Mouse (Mus musculus): ENCODE results near the gene Tstd3. TPM values are rescaled to one million over a fixed set of nuclear protein-coding genes. Genes with fewer than 3 reads are reported as not detected.
A peak's percentile ranks its signal among the peaks of the same experiment; 100 is the strongest.

Gene Tstd3
- polyA plus RNA-seq, 2 experiments: 3.8 to 6.6 TPM

- no peak for ATAC-seq (ENCODE audit: low FRiP score, low read depth)
- 28% methylated on average over 14 of the region's 14 CpGs for WGBS
- Histone ChIP-seq H3K4me2 (replicated peaks; ENCODE audit: low read depth, low read length, severe bottlenecking) (peak overlapping the region; percentile 56), H3K27ac (replicated peaks; ENCODE audit: low read depth, low read length) (no peak overlapping the region), H3K4me3 (replicated peaks; ENCODE audit: low read length) (peak overlapping the region; percentile 46), H3K36me3 (ENCODE audit: control insufficient read depth, insufficient read depth, low read length) (no peaks in the 10 kb centered on the region), H3K9me3 (ENCODE audit: control insufficient read depth, low read length) (no peaks in the 10 kb centered on the region), H3K9ac (ENCODE audit: low read depth, low read length, severe bottlenecking) (peak overlapping the region; percentile 46), H3K4me1 (ENCODE audit: control insufficient read depth, insufficient read depth, low read length) (0 out of 2 replicates have a peak, but pooled peaks cover 2% of the 10 kb centered on the region), H3K27me3 (ENCODE audit: control insufficient read depth, insufficient read depth, low read length) (no peaks in the 10 kb centered on the region)
- DNase-seq (ENCODE audit: low spot score): no peak
- no peak for TF ChIP-seq POLR2A (IDR thresholded peaks at IDR 0.05; ENCODE audit: borderline replicate concordance, extremely low read depth, insufficient read depth, insufficient read length)
These were observed 695 bp downstream of the Tstd3 start for GRCm38 (mm10) chr4:21766171-21766862.

GRCm38 (mm10) chr4:21763827-21764226 is 3.2 kb downstream of the Tstd3 start:
- H3K27ac ChIP-seq (replicated peaks; ENCODE audit: low read depth, low read length): no peak overlapping the region
- 71% methylated on average over 4 of the region's 4 CpGs for WGBS
- H3K9ac ChIP-seq (ENCODE audit: low read depth, low read length, severe bottlenecking): no peak overlapping the region
- TF ChIP-seq POLR2A (IDR thresholded peaks at IDR 0.05; ENCODE audit: borderline replicate concordance, extremely low read depth, insufficient read depth, insufficient read length): no peak
- H3K27me3 ChIP-seq (ENCODE audit: control insufficient read depth, insufficient read depth, low read length): no peaks in the 10 kb centered on the region
- H3K36me3 ChIP-seq (ENCODE audit: control insufficient read depth, insufficient read depth, low read length): 0 out of 2 replicates have a peak, but pooled peaks cover 4% of the 10 kb centered on the region
- no peak overlapping the region for H3K4me2 ChIP-seq (replicated peaks; ENCODE audit: low read depth, low read length, severe bottlenecking)
- ATAC-seq (ENCODE audit: low FRiP score, low read depth) (no peak), DNase-seq (ENCODE audit: low spot score) (no peak)
- 0 out of 2 replicates have a peak, but pooled peaks cover 2% of the 10 kb centered on the region for H3K4me1 ChIP-seq (ENCODE audit: control insufficient read depth, insufficient read depth, low read length)
- H3K9me3 ChIP-seq (ENCODE audit: control insufficient read depth, low read length): no peaks in the 10 kb centered on the region; the same call in 1 of the 2 replicates
- no peak overlapping the region for H3K4me3 ChIP-seq (replicated peaks; ENCODE audit: low read length)

- WGBS: 65% methylated on average over 9 of the region's 9 CpGs
- Histone ChIP-seq H3K36me3 (ENCODE audit: control insufficient read depth, insufficient read depth, low read length) (0 out of 2 replicates have a peak, but pooled peaks cover 5% of the 10 kb centered on the region), H3K4me1 (ENCODE audit: control insufficient read depth, insufficient read depth, low read length) (0 out of 2 replicates have a peak, but pooled peaks cover 2% of the 10 kb centered on the region), H3K27me3 (ENCODE audit: control insufficient read depth, insufficient read depth, low read length) (no peaks in the 10 kb centered on the region), H3K9me3 (ENCODE audit: control insufficient read depth, low read length) (no peaks in the 10 kb centered on the region; the same call in 1 of the 2 replicates), H3K4me3 (replicated peaks; ENCODE audit: low read length) (no peak overlapping the region), H3K27ac (replicated peaks; ENCODE audit: low read depth, low read length) (no peak overlapping the region), H3K4me2 (replicated peaks; ENCODE audit: low read depth, low read length, severe bottlenecking) (no peak overlapping the region), H3K9ac (ENCODE audit: low read depth, low read length, severe bottlenecking) (no peak overlapping the region)
- ATAC-seq (ENCODE audit: low FRiP score, low read depth) (no peak), DNase-seq (ENCODE audit: low spot score) (peak; percentile 64)
- TF ChIP-seq POLR2A (IDR thresholded peaks at IDR 0.05; ENCODE audit: borderline replicate concordance, extremely low read depth, insufficient read depth, insufficient read length): no peak
These were observed 5.4 kb downstream of the Tstd3 start for GRCm38 (mm10) chr4:21761416-21762160.

GRCm38 (mm10) chr4:21758860-21759259 is 8.2 kb downstream of the Tstd3 start:
- TF ChIP-seq POLR2A (IDR thresholded peaks at IDR 0.05; ENCODE audit: borderline replicate concordance, extremely low read depth, insufficient read depth, insufficient read length): no peak
- no peaks in the 10 kb centered on the region; the same call in 1 of the 2 replicates for H3K9me3 ChIP-seq (ENCODE audit: control insufficient read depth, low read length)
- ATAC-seq (ENCODE audit: low FRiP score, low read depth) (no peak), DNase-seq (ENCODE audit: low spot score) (no peak)
- 0 out of 2 replicates have a peak, but pooled peaks cover 5% of the 10 kb centered on the region for H3K36me3 ChIP-seq (ENCODE audit: control insufficient read depth, insufficient read depth, low read length)
- 66% methylated on average over 1 of the region's 1 CpGs for WGBS
- no peak overlapping the region for H3K27ac ChIP-seq (replicated peaks; ENCODE audit: low read depth, low read length)
- no peak overlapping the region for H3K4me3 ChIP-seq (replicated peaks; ENCODE audit: low read length)
- no peaks in the 10 kb centered on the region for H3K27me3 ChIP-seq (ENCODE audit: control insufficient read depth, insufficient read depth, low read length)
- H3K9ac ChIP-seq (ENCODE audit: low read depth, low read length, severe bottlenecking): no peak overlapping the region
- no peak overlapping the region for H3K4me2 ChIP-seq (replicated peaks; ENCODE audit: low read depth, low read length, severe bottlenecking)
- H3K4me1 ChIP-seq (ENCODE audit: control insufficient read depth, insufficient read depth, low read length): no peaks in the 10 kb centered on the region

GRCm38 (mm10) chr4:21755123-21755789 is 11.8 kb downstream of the Tstd3 start:
- Histone ChIP-seq H3K9me3 (ENCODE audit: control insufficient read depth, low read length) (no peaks in the 10 kb centered on the region; the same call in 1 of the 2 replicates), H3K27me3 (ENCODE audit: control insufficient read depth, insufficient read depth, low read length) (no peaks in the 10 kb centered on the region), H3K9ac (ENCODE audit: low read depth, low read length, severe bottlenecking) (no peak overlapping the region), H3K4me1 (ENCODE audit: control insufficient read depth, insufficient read depth, low read length) (no peaks in the 10 kb centered on the region), H3K36me3 (ENCODE audit: control insufficient read depth, insufficient read depth, low read length) (0 out of 2 replicates have a peak, but pooled peaks cover 11% of the 10 kb centered on the region), H3K27ac (replicated peaks; ENCODE audit: low read depth, low read length) (no peak overlapping the region), H3K4me2 (replicated peaks; ENCODE audit: low read depth, low read length, severe bottlenecking) (no peak overlapping the region), H3K4me3 (replicated peaks; ENCODE audit: low read length) (no peak overlapping the region)
- no peak for TF ChIP-seq POLR2A (IDR thresholded peaks at IDR 0.05; ENCODE audit: borderline replicate concordance, extremely low read depth, insufficient read depth, insufficient read length)
- no peak for ATAC-seq (ENCODE audit: low FRiP score, low read depth)
- DNase-seq (ENCODE audit: low spot score): no peak
- 76% methylated on average over 4 of the region's 4 CpGs for WGBS
